In the genomic region with DNA sequence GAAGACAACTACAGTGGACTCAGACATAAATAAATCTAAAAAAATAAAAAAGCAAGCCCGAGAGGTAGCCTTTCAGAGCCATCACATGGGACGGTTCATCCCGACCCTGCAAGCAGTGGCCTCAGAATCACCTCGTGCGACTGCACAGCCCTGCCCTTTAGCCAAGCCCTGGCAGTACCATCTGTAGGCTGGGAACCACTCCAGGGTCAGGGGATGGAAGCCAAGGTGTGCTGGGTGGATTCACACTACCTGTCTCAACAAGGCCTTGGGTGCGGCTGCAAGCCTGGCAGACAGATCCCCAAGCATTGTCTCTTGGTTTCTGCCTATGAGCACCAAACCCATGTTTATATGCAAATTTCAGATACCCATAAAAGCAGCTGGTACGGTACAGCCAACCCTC, we compare ENCODE assay signal across 25 mouse cellular contexts.
DNase-seq lines count a peak whose midpoint lies in the region; ATAC-seq lines count a peak whose summit lies in the region.
"Had no signal": no experiment of that assay in that cellular context is flagged by ENCODE, and none has a peak within 500 bp of the region (broad histone marks: within the 10 kb centered on the region; RNA-seq: fewer than 3 reads in every experiment).

No protein-coding gene starts in this region.

- DNase-seq in brain, adult 2 months (ENCODE audit: low read depth, low spot score): peak; percentile 79
- peak; percentile 51 for DNase-seq in cerebellum, adult 8-10 months
- DNase-seq in cerebellum, postnatal 25 days: peak; percentile 92 to 93
- no peak for DNase-seq in kidney, adult 11 months
- no peak for DNase-seq in midbrain, embryonic 14.5 days
- DNase-seq: adrenal gland, postnatal 25 days; B cell, adult 2 months; gastrocnemius, postnatal 14 days; heart, adult 11 months; kidney, postnatal 14 days; lung, embryonic 14.5 days; lung, postnatal 14 days had no signal

- 92% methylated on average over 7 of the region's 7 CpGs for WGBS in midbrain, embryonic 14.5 days

- H3K4me1 ChIP-seq in midbrain, embryonic 14.5 days (ENCODE audit: control insufficient read depth, insufficient read depth, low read length): peaks cover 27% of the 10 kb centered on the region; the same call in 1 of the 2 replicates
- H3K4me1 ChIP-seq: embryonic facial prominence, embryonic 15.5 days; heart, embryonic 15.5 days; liver, embryonic 15.5 days had no signal

- no peak overlapping the region for H3K4me3 ChIP-seq in midbrain, embryonic 14.5 days (replicated peaks; ENCODE audit: low read depth, low read length)
- H3K4me3 ChIP-seq: embryonic facial prominence, embryonic 10.5 days; embryonic facial prominence, embryonic 15.5 days; forebrain, embryonic 13.5 days; heart, embryonic 10.5 days; heart, embryonic 15.5 days; limb, embryonic 10.5 days; limb, embryonic 15.5 days; liver, embryonic 15.5 days; midbrain, embryonic 10.5 days; myocyte; neural tube, embryonic 12.5 days had no signal

- peak; percentile 42; the same call in 1 of the 2 replicates for ATAC-seq in cerebellum, adult (ENCODE audit: insufficient number of reproducible peaks, low FRiP score, low TSS enrichment)
- no peak for ATAC-seq in midbrain, embryonic 14.5 days (ENCODE audit: low FRiP score, low TSS enrichment)
- ATAC-seq: forebrain, embryonic 13.5 days; intestine, embryonic 16.5 days had no signal

- no peak overlapping the region for H3K9ac ChIP-seq in midbrain, embryonic 14.5 days (replicated peaks; ENCODE audit: low read length)
- H3K9ac ChIP-seq: embryonic facial prominence, embryonic 15.5 days; forebrain, embryonic 13.5 days; heart, embryonic 15.5 days; limb, embryonic 15.5 days; liver, embryonic 15.5 days; lung, embryonic 14.5 days; neural tube, embryonic 12.5 days had no signal

- no peaks in the 10 kb centered on the region for H3K9me3 ChIP-seq in midbrain, embryonic 14.5 days (ENCODE audit: control insufficient read depth, low read length)
- H3K9me3 ChIP-seq: embryonic facial prominence, embryonic 10.5 days; embryonic facial prominence, embryonic 15.5 days; forebrain, embryonic 13.5 days; heart, embryonic 10.5 days; heart, embryonic 15.5 days; limb, embryonic 10.5 days; limb, embryonic 15.5 days; liver, embryonic 15.5 days; midbrain, embryonic 10.5 days; neural tube, embryonic 12.5 days had no signal

- no peaks in the 10 kb centered on the region for H3K27me3 ChIP-seq in midbrain, embryonic 14.5 days (ENCODE audit: control insufficient read depth, insufficient read depth, low read length)
- H3K27me3 ChIP-seq: embryonic facial prominence, embryonic 15.5 days; liver, embryonic 15.5 days had no signal

- H3K27ac ChIP-seq in midbrain, embryonic 14.5 days (replicated peaks; ENCODE audit: low read depth, low read length): no peak overlapping the region
- H3K27ac ChIP-seq: embryonic facial prominence, embryonic 10.5 days; embryonic facial prominence, embryonic 15.5 days; forebrain, embryonic 13.5 days; heart, embryonic 10.5 days; heart, embryonic 15.5 days; limb, embryonic 10.5 days; limb, embryonic 15.5 days; liver, embryonic 15.5 days; midbrain, embryonic 10.5 days; neural tube, embryonic 12.5 days had no signal

- H3K4me2 ChIP-seq in midbrain, embryonic 14.5 days (ENCODE audit: low read length): no peak overlapping the region
- H3K4me2 ChIP-seq: embryonic facial prominence, embryonic 15.5 days; forebrain, embryonic 13.5 days; heart, embryonic 15.5 days; limb, embryonic 15.5 days; liver, embryonic 15.5 days; lung, embryonic 14.5 days; neural tube, embryonic 12.5 days had no signal

- no peaks in the 10 kb centered on the region for H3K36me3 ChIP-seq in midbrain, embryonic 14.5 days (ENCODE audit: control insufficient read depth, insufficient read depth, low read length)
- H3K36me3 ChIP-seq: embryonic facial prominence, embryonic 10.5 days; embryonic facial prominence, embryonic 15.5 days; heart, embryonic 10.5 days; heart, embryonic 15.5 days; limb, embryonic 10.5 days; limb, embryonic 15.5 days; liver, embryonic 15.5 days; midbrain, embryonic 10.5 days; neural tube, embryonic 12.5 days had no signal

Comparison
In these comparisons a context has a peak if more than half of its experiments do, and no peak if none do; other contexts are left out.
1. DNase-seq: peak in brain, adult 2 months (single experiment), cerebellum, adult 8-10 months (single experiment) and cerebellum, postnatal 25 days (2 of 2); none in kidney, adult 11 months (single experiment) and midbrain, embryonic 14.5 days (single experiment).